Mouse (Mus musculus): ENCODE data around the gene Mms19. TPM values are rescaled to one million over a fixed set of nuclear protein-coding genes. Genes with fewer than 3 reads are reported as not detected.

Gene Mms19
- polyA plus RNA-seq, 1 experiment from 2014 or later = 52.5 TPM

- Histone ChIP-seq H3K27me3 (ENCODE audit: low read depth, poor library complexity, severe bottlenecking) (no peaks in the 10 kb centered on the region), H3K4me1 (peaks cover 16% of the 10 kb centered on the region), H3K4me3 (peak overlapping the region; percentile 92), H3K9me3 (replicated peaks) (no peaks in the 10 kb centered on the region), H3K36me3 (peaks cover 18% of the 10 kb centered on the region), H3K27ac (0 out of 2 replicates have a peak overlapping the region, but pooled peaks have one; percentile 20)
- 23% methylated on average over 18 of the region's 18 CpGs for WGBS
- no peak for DNase-seq (ENCODE audit: low spot score)
These were observed 84.6 kb downstream of the Mms19 start for GRCm38 (mm10) chr19:41896319-41896711.

DNA sequence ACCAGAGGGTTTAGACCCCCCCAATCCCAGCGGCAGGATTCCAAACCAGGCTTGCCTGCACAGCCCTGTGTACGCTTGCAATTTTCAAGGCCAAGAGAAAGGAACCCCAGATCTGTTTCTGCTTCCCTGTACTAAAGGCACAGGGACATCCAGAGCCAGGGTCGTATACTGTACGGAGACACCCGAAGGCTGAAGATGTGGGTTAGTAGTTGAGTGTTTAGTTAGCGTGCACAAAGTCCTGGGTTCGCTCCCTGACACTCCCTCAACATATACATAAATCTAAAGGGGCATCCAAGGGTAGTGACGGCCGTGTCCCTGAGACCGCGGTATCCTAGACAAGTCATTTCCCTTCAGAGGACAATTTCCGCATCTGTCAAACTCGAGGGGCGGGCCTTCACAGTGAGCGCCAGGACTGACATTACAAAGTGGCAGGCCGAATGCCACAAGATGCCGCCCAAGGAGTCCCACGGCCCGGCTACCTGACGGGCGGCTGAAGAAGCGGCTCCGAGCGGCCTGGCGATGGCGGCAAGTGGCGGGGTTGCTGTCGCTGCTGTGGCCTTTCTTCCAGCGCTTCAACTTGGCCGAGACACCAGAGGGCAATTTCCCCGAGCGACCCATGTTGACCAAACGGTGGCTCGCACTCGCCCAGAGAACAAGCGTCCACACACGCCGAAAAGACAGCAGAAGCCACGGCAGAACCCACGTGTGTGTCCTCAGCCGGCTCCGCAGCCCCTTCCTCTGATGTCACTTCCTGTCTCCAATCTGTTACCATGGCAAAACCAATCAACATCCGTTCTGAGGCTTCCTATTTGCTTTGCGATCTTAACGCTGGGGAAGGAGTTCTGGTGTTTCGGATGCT is 85.3 kb downstream of the Mms19 start, which contains the start of gene Rrp12:
Gene Rrp12, minus strand, starts transcription at position 714 of the 859 bp plus-strand sequence.
- WGBS = 1% methylated on average over 46 of the region's 46 CpGs
- Histone ChIP-seq H3K27me3 (ENCODE audit: low read depth, poor library complexity, severe bottlenecking) (no peaks in the 10 kb centered on the region), H3K27ac (peak within 1 kb of the TSS; percentile 61)

DNA sequence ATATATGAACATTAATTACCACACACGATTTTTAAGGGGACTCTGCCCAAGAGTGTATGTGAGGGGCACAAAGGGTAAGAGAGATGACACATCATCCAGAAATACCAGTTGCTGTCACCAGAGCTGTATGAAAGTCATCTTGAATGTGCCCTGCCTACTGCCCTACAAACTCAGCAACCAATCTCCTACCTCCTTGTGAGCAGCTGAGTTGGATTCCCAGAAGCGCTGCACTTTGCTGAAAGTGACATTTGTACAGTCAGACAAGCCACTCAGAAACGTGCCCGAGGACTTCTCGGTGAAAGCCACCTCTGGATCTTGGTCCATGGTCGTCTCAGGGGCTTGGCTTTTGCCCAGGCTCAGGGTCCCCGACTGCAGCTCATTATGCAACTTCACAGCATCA is 86.0 kb downstream of the Mms19 start:
- H3K36me3 ChIP-seq = peaks cover 32% of the 10 kb centered on the region
- H3K9me3 ChIP-seq (replicated peaks) = no peaks in the 10 kb centered on the region
- no peaks in the 10 kb centered on the region for H3K27me3 ChIP-seq (ENCODE audit: low read depth, poor library complexity, severe bottlenecking)
- peak overlapping the region; percentile 92 for H3K4me3 ChIP-seq
- peaks cover 16% of the 10 kb centered on the region for H3K4me1 ChIP-seq
- WGBS = 50% methylated on average over 7 of the region's 7 CpGs
- DNase-seq (ENCODE audit: low spot score) = no peak
- H3K27ac ChIP-seq = no peak overlapping the region

More for the DNA sequence above, 85.3 kb downstream of the Mms19 start, which contains the start of gene Rrp12:
- Histone ChIP-seq H3K4me1 (peaks cover 16% of the 10 kb centered on the region), H3K4me3 (peak within 1 kb of the TSS; percentile 92), H3K36me3 (peaks cover 25% of the 10 kb centered on the region), H3K9me3 (replicated peaks) (no peaks in the 10 kb centered on the region)
- peak; percentile 85 for DNase-seq (ENCODE audit: low spot score)

Other genes with a start within 250 kb of the Mms19 start
- gene Slit1, start 237.5 kb downstream of the Mms19 start, polyA plus RNA-seq (2016; fragmentation: Nextera tagmentation; extraction: Ambion mirVana) = 0.97 and 1.1 TPM in 2 replicates
- 45.7 and 47.1 TPM in 2 replicates for gene Arhgap19, start 179.1 kb downstream of the Mms19 start, polyA plus RNA-seq (2016; fragmentation: Nextera tagmentation; extraction: Ambion mirVana)
- 4.3 and 4.9 TPM in 2 replicates for gene Frat1, start 151.2 kb downstream of the Mms19 start, polyA plus RNA-seq (2016; fragmentation: Nextera tagmentation; extraction: Ambion mirVana)
- 1.9 and 3.0 TPM in 2 replicates for gene Frat2, start 133.0 kb downstream of the Mms19 start, polyA plus RNA-seq (2016; fragmentation: Nextera tagmentation; extraction: Ambion mirVana)
- 31.9 and 39.8 TPM in 2 replicates for gene Rrp12, start 85.0 kb downstream of the Mms19 start, polyA plus RNA-seq (2016; fragmentation: Nextera tagmentation; extraction: Ambion mirVana)
- 900 and 1,117 TPM in 2 replicates for gene Pgam1, start 69.2 kb downstream of the Mms19 start, polyA plus RNA-seq (2016; fragmentation: Nextera tagmentation; extraction: Ambion mirVana)
- gene Exosc1, start 47.7 kb downstream of the Mms19 start, polyA plus RNA-seq (2016; fragmentation: Nextera tagmentation; extraction: Ambion mirVana) = 91.7 and 102 TPM in 2 replicates
- 92.0 and 96.5 TPM in 2 replicates for gene Zdhhc16, start 47.7 kb downstream of the Mms19 start, polyA plus RNA-seq (2016; fragmentation: Nextera tagmentation; extraction: Ambion mirVana)
- 14.2 and 15.1 TPM in 2 replicates for gene Ubtd1, start 606 bp upstream of the Mms19 start, polyA plus RNA-seq (2016; fragmentation: Nextera tagmentation; extraction: Ambion mirVana)
- not detected in 2 replicates for gene Ankrd2, start 54.8 kb upstream of the Mms19 start, polyA plus RNA-seq (2016; fragmentation: Nextera tagmentation; extraction: Ambion mirVana)
- gene Hoga1, start 64.5 kb upstream of the Mms19 start, polyA plus RNA-seq (2016; fragmentation: Nextera tagmentation; extraction: Ambion mirVana) = 1.1 and 1.3 TPM in 2 replicates
- gene 4933411K16Rik, start 71.1 kb upstream of the Mms19 start, polyA plus RNA-seq (2016; fragmentation: Nextera tagmentation; extraction: Ambion mirVana) = 0.24 TPM in 1 of 2 replicates, not detected in the other
- 43.6 and 49.0 TPM in 2 replicates for gene Morn4, start 105.2 kb upstream of the Mms19 start, polyA plus RNA-seq (2016; fragmentation: Nextera tagmentation; extraction: Ambion mirVana)
- 31.9 and 33.0 TPM in 2 replicates for gene Pi4k2a, start 109.3 kb upstream of the Mms19 start, polyA plus RNA-seq (2016; fragmentation: Nextera tagmentation; extraction: Ambion mirVana)
- 22.1 and 25.0 TPM in 2 replicates for gene Avpi1, start 147.9 kb upstream of the Mms19 start, polyA plus RNA-seq (2016; fragmentation: Nextera tagmentation; extraction: Ambion mirVana)
- gene Marveld1, start 166.2 kb upstream of the Mms19 start, polyA plus RNA-seq (2016; fragmentation: Nextera tagmentation; extraction: Ambion mirVana) = 5.6 and 5.8 TPM in 2 replicates
- 27.6 and 30.8 TPM in 2 replicates for gene Zfyve27, start 182.8 kb upstream of the Mms19 start, polyA plus RNA-seq (2016; fragmentation: Nextera tagmentation; extraction: Ambion mirVana)
- gene Sfrp5, start 221.1 kb upstream of the Mms19 start, polyA plus RNA-seq (2016; fragmentation: Nextera tagmentation; extraction: Ambion mirVana) = 0.21 and 2.4 TPM in 2 replicates

All from limb, embryonic 10.5 days (tissue).